Mouse (Mus musculus) intestine, postnatal 0 days (tissue): ENCODE measurements around the gene 2700081O15Rik. TPM values are rescaled to one million over a fixed set of nuclear protein-coding genes. Genes with fewer than 3 reads are reported as not detected.

Experiments
- ATAC-seq: fragments of 200-750 bp; cut with Nextera tagmentation; 2 replicates; pipeline ENCODE4 v1.8.0; 2017; ENCODE audit warnings: mild to moderate bottlenecking, moderate TSS enrichment, moderate library complexity
- H3K27ac ChIP-seq: fragments of 300-500 bp; sonication (generic); 2 replicates; pipeline ENCODE4 v1.5.1; 2014; ENCODE audit warnings: mild to moderate bottlenecking, low read depth, low read length, moderate library complexity
- H3K27me3 ChIP-seq: fragments of 300-500 bp; sonication (generic); replicated peaks from 2 replicates; pipeline ENCODE4 v1.6.1; 2014; ENCODE audit warnings: low read length, mixed read lengths; ENCODE audit not compliant: control insufficient read depth, insufficient read depth
- H3K36me3 ChIP-seq: fragments of 300-500 bp; sonication (generic); 2 replicates; pipeline ENCODE4 v1.6.1; 2014; ENCODE audit warnings: mild to moderate bottlenecking, moderate library complexity; ENCODE audit not compliant: control insufficient read depth, insufficient read depth
- H3K4me1 ChIP-seq: fragments of 300-500 bp; sonication (generic); replicated peaks from 2 replicates; pipeline ENCODE4 v1.6.1; 2014; ENCODE audit warnings: antibody characterized with exemption, low read length, mixed read lengths; ENCODE audit not compliant: control insufficient read depth, insufficient read depth
- H3K4me2 ChIP-seq: fragments of 300-500 bp; sonication (generic); replicated peaks from 2 replicates; pipeline ENCODE4 v1.6.1; 2014; ENCODE audit warnings: low read depth, mild to moderate bottlenecking, moderate library complexity
- H3K4me3 ChIP-seq: fragments of 300-500 bp; sonication (generic); 2 replicates; pipeline ENCODE4 v1.5.1; 2014; ENCODE audit warnings: low read depth, low read length
- H3K9ac ChIP-seq: fragments of 300-500 bp; sonication (generic); 2 replicates; pipeline ENCODE4 v1.6.1; 2014; ENCODE audit warnings: mild to moderate bottlenecking, low read depth, low read length
- H3K9me3 ChIP-seq: fragments of 300-500 bp; sonication (generic); 2 replicates; pipeline ENCODE4 v1.6.1; 2016; ENCODE audit warnings: mixed run types; ENCODE audit not compliant: control insufficient read depth
- CTCF ChIP-seq: sonication (generic); IDR thresholded peaks from 2 replicates; pipeline ENCODE4 v1.5.1; 2016; ENCODE audit warnings: low read depth, mild to moderate bottlenecking, control low read depth, antibody characterized with exemption, moderate library complexity
- WGBS: fragments of 180-500 bp; shearing (Covaris S2); extraction: QIAGEN DNeasy Blood & Tissue Kit; methylation state at CpG from one replicate; pipeline ENCODE4 v1.1.7; 2014; 5-methylcytosine and 5-hydroxymethylcytosine counted together
- polyA plus RNA-seq: library from polyadenylated mRNA; unstranded; fragments of >200 nt; fragmentation: Nextera tagmentation; extraction: Ambion mirVana; gene quantifications from 2 replicates; pipeline ENCODE4 v1.2.1, GENCODE M21; 2015

2700081O15Rik gene
- polyA plus RNA-seq, 1 experiment from 2014 or later, result 2.7 TPM

DNA sequence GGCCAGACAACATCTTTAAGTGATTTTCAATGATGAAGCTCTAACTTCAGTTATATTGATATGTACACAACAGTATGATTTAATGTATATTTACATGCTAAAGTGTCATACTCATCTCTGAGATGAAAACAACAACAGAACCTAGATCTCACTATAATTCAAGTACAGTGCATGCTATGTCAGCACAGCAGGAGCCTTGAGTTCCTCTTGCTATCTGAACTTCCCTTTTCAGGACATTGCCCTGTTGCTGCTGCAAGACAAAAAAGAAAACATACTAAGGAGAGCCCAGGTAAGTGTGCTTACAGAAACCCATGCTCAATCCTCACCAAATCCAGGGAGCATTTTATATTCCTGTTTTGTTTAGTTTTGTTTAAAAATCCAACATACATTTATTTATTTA is 20.9 kb downstream of the 2700081O15Rik start:
- H3K9me3 ChIP-seq, result no peaks in the 10 kb centered on the region
- H3K27ac ChIP-seq, result no peak overlapping the region
- no peaks in the 10 kb centered on the region for H3K27me3 ChIP-seq
- H3K4me3 ChIP-seq, result no peak overlapping the region
- no peak for TF ChIP-seq CTCF
- no peak overlapping the region for H3K9ac ChIP-seq
- no peak for ATAC-seq
- H3K4me2 ChIP-seq, result no peak overlapping the region
- 0 out of 2 replicates have a peak, but pooled peaks cover 2% of the 10 kb centered on the region for H3K4me1 ChIP-seq
- peaks cover 13% of the 10 kb centered on the region for H3K36me3 ChIP-seq

DNA sequence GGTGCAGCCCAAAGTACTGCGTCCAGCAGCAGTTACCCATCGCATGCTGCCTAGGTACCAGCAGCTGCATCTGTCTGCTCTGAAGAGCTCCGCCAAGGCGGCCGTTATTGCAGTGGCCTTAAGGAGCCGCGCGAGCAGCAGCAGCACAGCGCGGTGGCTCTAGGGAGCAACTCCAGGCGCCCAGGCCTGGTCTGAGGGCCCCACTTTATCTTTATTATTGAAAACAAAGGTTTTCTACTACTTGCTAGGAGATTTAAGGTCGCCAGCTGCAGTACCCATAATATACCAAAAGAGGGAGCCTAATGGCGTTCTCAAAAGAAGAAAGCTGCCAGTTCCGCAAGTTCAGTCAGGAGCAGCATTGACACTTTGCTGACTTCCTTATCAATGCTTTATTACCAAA is 24.1 kb downstream of the 2700081O15Rik start:
- Histone ChIP-seq H3K27me3 (no peaks in the 10 kb centered on the region), H3K9ac (no peak overlapping the region), H3K27ac (no peak overlapping the region; the same call in 1 of the 2 replicates), H3K4me1 (0 out of 2 replicates have a peak, but pooled peaks cover 2% of the 10 kb centered on the region), H3K4me3 (no peak overlapping the region), H3K4me2 (peak overlapping the region; percentile 54), H3K36me3 (no peaks in the 10 kb centered on the region), H3K9me3 (no peaks in the 10 kb centered on the region)
- ATAC-seq, result peak; percentile 64
- 30% methylated on average over 14 of the region's 14 CpGs for WGBS
- peak; percentile 76 for TF ChIP-seq CTCF

DNA sequence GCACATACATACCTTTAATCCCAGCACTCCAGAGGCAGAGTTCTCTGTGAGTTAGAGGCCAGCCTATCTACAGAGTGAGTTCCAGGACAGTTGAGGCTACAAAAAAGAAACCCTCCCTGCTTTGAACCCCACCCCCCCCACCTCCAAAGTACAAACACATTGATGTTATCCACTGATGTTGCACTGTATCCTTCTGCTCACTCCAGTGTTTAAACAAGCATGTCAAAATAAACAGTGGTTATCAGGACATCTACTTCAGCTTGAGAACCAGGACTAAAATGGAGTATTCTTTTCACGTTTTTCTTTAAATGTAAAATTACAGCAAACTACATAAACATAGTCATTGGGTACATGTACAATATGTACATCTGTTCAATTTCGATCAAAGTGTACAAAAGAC is 27.7 kb downstream of the 2700081O15Rik start:
- Histone ChIP-seq H3K27ac (no peak overlapping the region), H3K36me3 (no peaks in the 10 kb centered on the region), H3K9ac (no peak overlapping the region), H3K4me1 (0 out of 2 replicates have a peak, but pooled peaks cover 2% of the 10 kb centered on the region), H3K4me3 (no peak overlapping the region), H3K27me3 (no peaks in the 10 kb centered on the region), H3K9me3 (no peaks in the 10 kb centered on the region), H3K4me2 (no peak overlapping the region)
- no peak for TF ChIP-seq CTCF
- ATAC-seq, result no peak
- WGBS, result 81% methylated on average over 2 of the region's 2 CpGs

DNA sequence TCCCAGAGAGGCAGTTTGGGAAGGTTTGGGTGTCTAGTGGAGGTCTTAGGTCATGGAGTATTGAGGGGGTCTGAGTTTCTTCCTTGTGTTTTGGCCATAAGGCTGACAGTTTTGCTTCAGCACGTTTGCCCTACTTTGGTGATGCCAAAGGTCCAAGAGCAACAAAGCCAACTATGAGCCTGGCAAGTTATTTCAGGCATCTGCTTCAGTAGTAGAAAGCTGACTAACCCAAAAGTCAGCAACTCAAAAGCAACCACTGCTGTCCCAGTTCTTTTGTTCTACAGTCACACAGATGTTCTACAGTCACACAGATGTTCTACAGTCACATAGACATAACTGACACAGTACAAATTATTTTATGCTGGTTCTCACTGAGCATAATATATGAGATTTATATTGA is 28.2 kb downstream of the 2700081O15Rik start:
- no peak for ATAC-seq
- H3K27me3 ChIP-seq, result no peaks in the 10 kb centered on the region

DNA sequence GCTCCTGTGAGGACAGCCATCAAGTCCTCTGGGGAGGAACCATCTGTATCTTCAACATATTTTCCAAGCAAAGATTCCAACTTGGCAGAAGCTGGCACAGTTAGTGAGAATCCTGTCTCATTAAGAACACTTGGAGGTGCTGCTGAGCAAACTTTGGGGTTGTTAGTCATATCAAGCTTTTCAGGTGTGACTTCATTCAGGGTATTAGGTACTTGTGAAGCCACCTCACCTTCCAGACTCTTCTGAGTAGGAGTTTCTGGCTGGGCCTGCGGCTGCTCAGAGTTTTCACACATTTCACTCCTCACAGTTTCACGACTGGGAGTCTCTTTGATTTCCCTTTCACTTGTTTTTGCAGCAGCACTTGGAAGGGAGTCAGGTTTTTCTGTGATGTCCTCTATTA is 39.4 kb downstream of the 2700081O15Rik start:
- Histone ChIP-seq H3K9me3 (no peaks in the 10 kb centered on the region), H3K4me2 (no peak overlapping the region), H3K27me3 (no peaks in the 10 kb centered on the region), H3K27ac (no peak overlapping the region), H3K4me3 (no peak overlapping the region), H3K36me3 (no peaks in the 10 kb centered on the region), H3K4me1 (0 out of 2 replicates have a peak, but pooled peaks cover 1% of the 10 kb centered on the region), H3K9ac (no peak overlapping the region)
- 75% methylated on average over 2 of the region's 2 CpGs for WGBS
- no peak for ATAC-seq
- TF ChIP-seq CTCF, result peak; percentile 44

More for the DNA sequence above, 28.2 kb downstream of the 2700081O15Rik start:
- no peak overlapping the region for H3K9ac ChIP-seq
- no peak for TF ChIP-seq CTCF
- H3K36me3 ChIP-seq, result no peaks in the 10 kb centered on the region
- 68% methylated on average over 1 of the region's 1 CpGs for WGBS
- H3K4me1 ChIP-seq, result 0 out of 2 replicates have a peak, but pooled peaks cover 1% of the 10 kb centered on the region
- no peak overlapping the region for H3K27ac ChIP-seq
- H3K4me3 ChIP-seq, result no peak overlapping the region
- no peaks in the 10 kb centered on the region for H3K9me3 ChIP-seq
- no peak overlapping the region for H3K4me2 ChIP-seq

DNA sequence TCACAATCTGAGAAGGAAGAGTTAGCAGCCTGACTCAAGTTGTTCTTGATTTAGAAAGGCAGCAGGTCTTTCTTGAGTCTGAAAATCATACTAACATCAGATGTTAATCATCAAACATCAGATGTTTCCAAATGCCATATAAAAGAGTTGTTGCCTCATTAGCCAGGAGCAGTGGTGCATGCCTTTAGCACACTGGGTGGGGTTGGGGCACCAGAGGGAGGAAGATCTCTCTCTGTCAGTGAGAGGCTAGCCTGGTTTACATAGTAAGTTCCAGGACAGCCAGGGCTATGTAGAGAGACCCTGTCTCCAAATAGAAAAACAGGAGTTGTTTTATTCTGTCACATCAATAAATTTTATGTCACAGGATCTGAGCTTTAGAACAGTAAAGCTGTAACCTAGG is 41.5 kb downstream of the 2700081O15Rik start:
- H3K4me2 ChIP-seq, result no peak overlapping the region
- H3K27ac ChIP-seq, result no peak overlapping the region
- no peak for ATAC-seq
- no peak for TF ChIP-seq CTCF
- no peaks in the 10 kb centered on the region for H3K4me1 ChIP-seq
- H3K4me3 ChIP-seq, result no peak overlapping the region
- H3K36me3 ChIP-seq, result no peaks in the 10 kb centered on the region
- H3K9me3 ChIP-seq, result no peaks in the 10 kb centered on the region
- no peaks in the 10 kb centered on the region for H3K27me3 ChIP-seq
- H3K9ac ChIP-seq, result no peak overlapping the region

DNA sequence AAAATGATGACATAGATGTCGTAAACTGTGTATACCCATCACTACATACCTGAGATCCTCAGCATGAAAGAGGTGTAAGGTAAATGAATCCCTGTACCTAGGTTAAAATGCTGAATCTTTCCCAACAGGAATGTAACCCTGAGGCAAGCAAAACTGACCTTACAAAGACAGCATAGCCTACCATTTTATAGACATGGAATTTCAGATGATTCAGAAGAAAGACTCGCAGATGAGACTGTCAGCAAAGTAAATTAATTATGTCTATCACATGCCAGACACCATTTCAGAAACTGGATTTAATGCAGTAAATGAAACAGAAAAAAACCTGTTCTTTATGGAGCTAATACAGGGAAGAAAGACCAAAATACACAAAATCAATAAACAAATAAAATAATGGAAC is 41.9 kb downstream of the 2700081O15Rik start:
- Histone ChIP-seq H3K4me1 (no peaks in the 10 kb centered on the region), H3K27me3 (no peaks in the 10 kb centered on the region), H3K4me3 (no peak overlapping the region), H3K9me3 (no peaks in the 10 kb centered on the region), H3K9ac (no peak overlapping the region), H3K4me2 (no peak overlapping the region), H3K36me3 (no peaks in the 10 kb centered on the region), H3K27ac (no peak overlapping the region)
- ATAC-seq, result no peak
- TF ChIP-seq CTCF, result no peak
- WGBS, result 81% methylated on average over 2 of the region's 2 CpGs
